Mouse (Mus musculus): Measurements from ENCODE around the gene Adamtsl1. TPM values are rescaled to one million over a fixed set of nuclear protein-coding genes. Genes with fewer than 3 reads are reported as not detected.

Gene Adamtsl1
- polyA plus RNA-seq, 1 experiment from 2014 or later: 0.73 TPM

- H3K27me3 ChIP-seq: no peaks in the 10 kb centered on the region
- no peak for ATAC-seq (ENCODE audit: low read depth)
- no peak overlapping the region for H3K27ac ChIP-seq
- H3K9me3 ChIP-seq (replicated peaks): no peaks in the 10 kb centered on the region
- H3K4me1 ChIP-seq (replicated peaks): no peaks in the 10 kb centered on the region
- WGBS (ENCODE audit: insufficient replicate concordance): 52% methylated on average over 5 of the region's 5 CpGs
- H3K9ac ChIP-seq: no peak overlapping the region
- H3K4me3 ChIP-seq (replicated peaks): no peak overlapping the region
- DNase-seq: no peak
- H3K36me3 ChIP-seq: no peaks in the 10 kb centered on the region
- no peak overlapping the region for H3K4me2 ChIP-seq
These were observed 710.9 kb downstream of the Adamtsl1 start for GRCm38 (mm10) chr4:86224875-86225274.

GRCm38 (mm10) chr4:86227096-86227495 is 713.1 kb downstream of the Adamtsl1 start:
- Histone ChIP-seq H3K4me1 (replicated peaks) (no peaks in the 10 kb centered on the region), H3K36me3 (no peaks in the 10 kb centered on the region), H3K27ac (no peak overlapping the region), H3K4me2 (no peak overlapping the region), H3K4me3 (replicated peaks) (no peak overlapping the region), H3K27me3 (no peaks in the 10 kb centered on the region), H3K9ac (no peak overlapping the region), H3K9me3 (replicated peaks) (no peaks in the 10 kb centered on the region)
- DNase-seq: no peak
- WGBS (ENCODE audit: insufficient replicate concordance): 58% methylated on average over 1 of the region's 1 CpGs
- no peak for ATAC-seq (ENCODE audit: low read depth)

GRCm38 (mm10) chr4:86233197-86233596 is 719.2 kb downstream of the Adamtsl1 start:
- DNase-seq (no peak), ATAC-seq (ENCODE audit: low read depth) (no peak)
- WGBS (ENCODE audit: insufficient replicate concordance): 56% methylated on average over 3 of the region's 3 CpGs
- Histone ChIP-seq H3K4me1 (replicated peaks) (no peaks in the 10 kb centered on the region), H3K9me3 (replicated peaks) (no peaks in the 10 kb centered on the region), H3K9ac (no peak overlapping the region), H3K4me2 (no peak overlapping the region), H3K27me3 (no peaks in the 10 kb centered on the region), H3K4me3 (replicated peaks) (no peak overlapping the region), H3K36me3 (no peaks in the 10 kb centered on the region), H3K27ac (no peak overlapping the region)

- no peaks in the 10 kb centered on the region for H3K4me1 ChIP-seq (replicated peaks)
- no peak for DNase-seq
- no peak overlapping the region for H3K9ac ChIP-seq
- H3K36me3 ChIP-seq: no peaks in the 10 kb centered on the region
- no peaks in the 10 kb centered on the region for H3K9me3 ChIP-seq (replicated peaks)
- no peak overlapping the region for H3K4me2 ChIP-seq
- WGBS (ENCODE audit: insufficient replicate concordance): 62% methylated on average over 2 of the region's 2 CpGs
- no peaks in the 10 kb centered on the region for H3K27me3 ChIP-seq
- H3K27ac ChIP-seq: no peak overlapping the region
- no peak for ATAC-seq (ENCODE audit: low read depth)
- H3K4me3 ChIP-seq (replicated peaks): no peak overlapping the region
These were observed 728.0 kb downstream of the Adamtsl1 start for GRCm38 (mm10) chr4:86241854-86242424.

- WGBS (ENCODE audit: insufficient replicate concordance): 46% methylated on average over 2 of the region's 2 CpGs
- Histone ChIP-seq H3K4me1 (replicated peaks) (no peaks in the 10 kb centered on the region), H3K9me3 (replicated peaks) (no peaks in the 10 kb centered on the region), H3K9ac (no peak overlapping the region), H3K4me2 (no peak overlapping the region), H3K4me3 (replicated peaks) (no peak overlapping the region), H3K27ac (no peak overlapping the region), H3K36me3 (no peaks in the 10 kb centered on the region), H3K27me3 (no peaks in the 10 kb centered on the region)
- ATAC-seq (ENCODE audit: low read depth): no peak
- no peak for DNase-seq
These were observed 756.1 kb downstream of the Adamtsl1 start for GRCm38 (mm10) chr4:86270085-86270484.

- no peaks in the 10 kb centered on the region for H3K4me1 ChIP-seq (replicated peaks)
- H3K27me3 ChIP-seq: no peaks in the 10 kb centered on the region
- WGBS (ENCODE audit: insufficient replicate concordance): 67% methylated on average over 6 of the region's 6 CpGs
- H3K4me2 ChIP-seq: no peak overlapping the region
- DNase-seq (no peak), ATAC-seq (ENCODE audit: low read depth) (no peak)
- H3K36me3 ChIP-seq: no peaks in the 10 kb centered on the region
- no peak overlapping the region for H3K4me3 ChIP-seq (replicated peaks)
- no peak overlapping the region for H3K27ac ChIP-seq
- H3K9me3 ChIP-seq (replicated peaks): no peaks in the 10 kb centered on the region
- H3K9ac ChIP-seq: no peak overlapping the region
These were observed 759.9 kb downstream of the Adamtsl1 start for GRCm38 (mm10) chr4:86273703-86274355.

- 51% methylated on average over 2 of the region's 2 CpGs for WGBS (ENCODE audit: insufficient replicate concordance)
- Histone ChIP-seq H3K36me3 (no peaks in the 10 kb centered on the region), H3K9me3 (replicated peaks) (no peaks in the 10 kb centered on the region), H3K4me3 (replicated peaks) (no peak overlapping the region), H3K4me2 (no peak overlapping the region), H3K4me1 (replicated peaks) (no peaks in the 10 kb centered on the region), H3K27ac (no peak overlapping the region), H3K27me3 (no peaks in the 10 kb centered on the region), H3K9ac (no peak overlapping the region)
- ATAC-seq (ENCODE audit: low read depth): no peak
- no peak for DNase-seq
These were observed 760.7 kb downstream of the Adamtsl1 start for GRCm38 (mm10) chr4:86274663-86275062.

- no peak for ATAC-seq (ENCODE audit: low read depth)
- Histone ChIP-seq H3K27me3 (no peaks in the 10 kb centered on the region), H3K4me3 (replicated peaks) (no peak overlapping the region), H3K9ac (no peak overlapping the region), H3K4me1 (replicated peaks) (no peaks in the 10 kb centered on the region), H3K9me3 (replicated peaks) (no peaks in the 10 kb centered on the region), H3K4me2 (no peak overlapping the region), H3K36me3 (no peaks in the 10 kb centered on the region), H3K27ac (no peak overlapping the region)
- DNase-seq: no peak
- WGBS (ENCODE audit: insufficient replicate concordance): 63% methylated on average over 14 of the region's 14 CpGs
These were observed 762.2 kb downstream of the Adamtsl1 start for GRCm38 (mm10) chr4:86276021-86276813.

- no peak for DNase-seq
- H3K4me2 ChIP-seq: no peak overlapping the region
- no peak overlapping the region for H3K4me3 ChIP-seq (replicated peaks)
- no peaks in the 10 kb centered on the region for H3K27me3 ChIP-seq
- H3K9me3 ChIP-seq (replicated peaks): no peaks in the 10 kb centered on the region
- H3K27ac ChIP-seq: no peak overlapping the region
- no peaks in the 10 kb centered on the region for H3K36me3 ChIP-seq
- WGBS (ENCODE audit: insufficient replicate concordance): 60% methylated on average over 5 of the region's 5 CpGs
- no peak for ATAC-seq (ENCODE audit: low read depth)
- H3K9ac ChIP-seq: no peak overlapping the region
- no peaks in the 10 kb centered on the region for H3K4me1 ChIP-seq (replicated peaks)
These were observed 764.6 kb downstream of the Adamtsl1 start for GRCm38 (mm10) chr4:86278546-86278945.

GRCm38 (mm10) chr4:86286572-86286971 is 772.6 kb downstream of the Adamtsl1 start:
- Histone ChIP-seq H3K4me2 (no peak overlapping the region), H3K9me3 (replicated peaks) (no peaks in the 10 kb centered on the region), H3K4me1 (replicated peaks) (no peaks in the 10 kb centered on the region), H3K27ac (no peak overlapping the region), H3K9ac (no peak overlapping the region), H3K4me3 (replicated peaks) (no peak overlapping the region), H3K27me3 (no peaks in the 10 kb centered on the region), H3K36me3 (no peaks in the 10 kb centered on the region)
- DNase-seq: no peak
- no peak for ATAC-seq (ENCODE audit: low read depth)
- WGBS (ENCODE audit: insufficient replicate concordance): 70% methylated on average over 1 of the region's 1 CpGs

- no peaks in the 10 kb centered on the region for H3K9me3 ChIP-seq (replicated peaks)
- 76% methylated on average over 4 of the region's 4 CpGs for WGBS (ENCODE audit: insufficient replicate concordance)
- H3K4me1 ChIP-seq (replicated peaks): no peaks in the 10 kb centered on the region
- ATAC-seq (ENCODE audit: low read depth) (no peak), DNase-seq (no peak)
- no peak overlapping the region for H3K27ac ChIP-seq
- no peaks in the 10 kb centered on the region for H3K27me3 ChIP-seq
- no peaks in the 10 kb centered on the region for H3K36me3 ChIP-seq
- H3K9ac ChIP-seq: no peak overlapping the region
- H3K4me2 ChIP-seq: no peak overlapping the region
- H3K4me3 ChIP-seq (replicated peaks): no peak overlapping the region
These were observed 774.3 kb downstream of the Adamtsl1 start for GRCm38 (mm10) chr4:86288264-86288663.
